Mouse (Mus musculus) spleen, postnatal 14 days (tissue): ENCODE measurements around the gene Adcyap1r1.

ENCODE experiments used
- DNase-seq, 2 experiments: peaks; one replicate each; pipeline ENCODE4 v3.0.0; 2021 to 2022; ENCODE audit warnings: low spot score in 2 of 2

Adcyap1r1 gene

GRCm38 (mm10) chr6:55501061-55501460 lies 49.3 kb downstream of the Adcyap1r1 start:
- DNase-seq, result no peak

GRCm38 (mm10) chr6:55502309-55502708 lies 50.5 kb downstream of the Adcyap1r1 start:
- DNase-seq, result no peak

GRCm38 (mm10) chr6:55504797-55505488 lies 53.2 kb downstream of the Adcyap1r1 start:
- DNase-seq, result no peak

GRCm38 (mm10) chr6:55506519-55506918 lies 54.7 kb downstream of the Adcyap1r1 start:
- no peak for DNase-seq

GRCm38 (mm10) chr6:55509130-55509870 lies 57.5 kb downstream of the Adcyap1r1 start:
- DNase-seq, result no peak

- DNase-seq, result peak in 1 of 2 experiments; percentile 25
These were observed 59.7 kb downstream of the Adcyap1r1 start for GRCm38 (mm10) chr6:55511212-55512065.

- DNase-seq, result no peak
These were observed 60.4 kb downstream of the Adcyap1r1 start for GRCm38 (mm10) chr6:55512066-55512703.

- DNase-seq, result no peak
These were observed 61.7 kb downstream of the Adcyap1r1 start for GRCm38 (mm10) chr6:55513477-55513876.

- DNase-seq, result peak in 1 of 2 experiments; percentile 5
These were observed 67.9 kb downstream of the Adcyap1r1 start for GRCm38 (mm10) chr6:55519605-55520201.

- DNase-seq, result no peak
These were observed 68.7 kb downstream of the Adcyap1r1 start for GRCm38 (mm10) chr6:55520237-55521095.

- DNase-seq, result no peak
These were observed 84.7 kb downstream of the Adcyap1r1 start for GRCm38 (mm10) chr6:55536469-55536868.

- DNase-seq, result no peak
These were observed 87.4 kb downstream of the Adcyap1r1 start for GRCm38 (mm10) chr6:55539196-55539595.

- no peak for DNase-seq
These were observed 90.6 kb downstream of the Adcyap1r1 start for GRCm38 (mm10) chr6:55542359-55542758.

- DNase-seq, result no peak
These were observed 91.6 kb downstream of the Adcyap1r1 start for GRCm38 (mm10) chr6:55543345-55543744.

GRCm38 (mm10) chr6:55549211-55549610 lies 97.4 kb downstream of the Adcyap1r1 start:
- no peak for DNase-seq

- DNase-seq, result no peak
These were observed 99.1 kb downstream of the Adcyap1r1 start for GRCm38 (mm10) chr6:55550926-55551325.
